Mouse (Mus musculus): ENCODE measurements at regions not wholly inside any gene's neighbourhood (a gene's known extent, or its start where the extent isn't known, plus 50 kb on each side); places are given as distances from the start of the nearest gene placed in this dataset.

- Histone ChIP-seq H3K9ac (replicated peaks; ENCODE audit: low read depth) (no peak overlapping the region), H3K27me3 (replicated peaks; ENCODE audit: insufficient read depth, low read length) (no peaks in the 10 kb centered on the region), H3K4me2 (replicated peaks; ENCODE audit: low read depth, low read length) (no peak overlapping the region), H3K4me3 (ENCODE audit: low read depth, low read length) (no peak overlapping the region), H3K27ac (ENCODE audit: low read length) (no peak overlapping the region), H3K9me3 (ENCODE audit: low read length) (no peaks in the 10 kb centered on the region), H3K4me1 (ENCODE audit: insufficient read depth, low read depth, low read length) (no peaks in the 10 kb centered on the region), H3K36me3 (ENCODE audit: insufficient read depth, low read length) (no peaks in the 10 kb centered on the region)
- WGBS = 88% methylated on average over 7 of the region's 7 CpGs
- TF ChIP-seq EP300 (IDR thresholded peaks at IDR 0.05) = no peak
- ATAC-seq = no peak
- no peak for DNase-seq (ENCODE audit: low spot score)
Observed at GRCm38 (mm10) chr4:100725811-100726210, 50.7 kb upstream of the Cachd1 start.

- WGBS = 73% methylated on average over 6 of the region's 6 CpGs
Observed at GRCm38 (mm10) chr4:100726496-100726895, 50.0 kb upstream of the Cachd1 start.

More at GRCm38 (mm10) chr4:100726496-100726895, 50.0 kb upstream of the Cachd1 start:
- Histone ChIP-seq H3K4me3 (ENCODE audit: low read depth, low read length) (no peak overlapping the region), H3K27ac (ENCODE audit: low read length) (no peak overlapping the region), H3K9me3 (ENCODE audit: low read length) (no peaks in the 10 kb centered on the region), H3K27me3 (replicated peaks; ENCODE audit: insufficient read depth, low read length) (no peaks in the 10 kb centered on the region), H3K9ac (replicated peaks; ENCODE audit: low read depth) (no peak overlapping the region), H3K4me2 (replicated peaks; ENCODE audit: low read depth, low read length) (no peak overlapping the region), H3K36me3 (ENCODE audit: insufficient read depth, low read length) (no peaks in the 10 kb centered on the region), H3K4me1 (ENCODE audit: insufficient read depth, low read depth, low read length) (no peaks in the 10 kb centered on the region)
- ATAC-seq = no peak
- TF ChIP-seq CTCF (IDR thresholded peaks at IDR 0.05) (no peak), EP300 (IDR thresholded peaks at IDR 0.05) (no peak)
- DNase-seq (ENCODE audit: low spot score) = no peak
